Mouse (Mus musculus) midbrain, postnatal 0 days (tissue): ENCODE data around the gene Inppl1. TPM values are rescaled to one million over a fixed set of nuclear protein-coding genes. Genes with fewer than 3 reads are reported as not detected.

Experiments
- ATAC-seq: fragments of 200-750 bp; cut with Nextera tagmentation; 2 replicates; pipeline ENCODE4 v1.8.0; 2017; ENCODE audit warnings: moderate number of reproducible peaks, mild to moderate bottlenecking, moderate TSS enrichment, moderate library complexity; ENCODE audit not compliant: low FRiP score
- DNase-seq: peaks from one replicate; pipeline ENCODE4 v3.0.0-alpha.2; 2015; ENCODE audit warnings: low spot score
- H3K27ac ChIP-seq: fragments of 300-500 bp; sonication (generic); 2 replicates; pipeline ENCODE4 v1.5.1; 2014; ENCODE audit warnings: low read depth, mild to moderate bottlenecking, low read length, mixed read lengths
- H3K27me3 ChIP-seq: fragments of 300-500 bp; sonication (generic); 2 replicates; pipeline ENCODE4 v1.6.1; 2014; ENCODE audit warnings: low read length, control low read depth, mixed read lengths; ENCODE audit not compliant: insufficient read depth
- H3K36me3 ChIP-seq: fragments of 300-500 bp; sonication (generic); 2 replicates; pipeline ENCODE4 v1.6.1; 2014; ENCODE audit warnings: low read length, control low read depth, mixed read lengths; ENCODE audit not compliant: insufficient read depth
- H3K4me1 ChIP-seq: fragments of 300-500 bp; sonication (generic); 2 replicates; pipeline ENCODE4 v1.6.1; 2014; ENCODE audit warnings: mild to moderate bottlenecking, control low read depth, antibody characterized with exemption, low read length, mixed read lengths; ENCODE audit not compliant: insufficient read depth
- H3K4me2 ChIP-seq: fragments of 300-500 bp; sonication (generic); 2 replicates; pipeline ENCODE4 v1.6.1; 2014; ENCODE audit warnings: low read depth, mild to moderate bottlenecking, low read length, mixed read lengths; ENCODE audit not compliant: poor library complexity, severe bottlenecking
- H3K4me3 ChIP-seq: fragments of 300-500 bp; sonication (generic); 2 replicates; pipeline ENCODE4 v1.5.1; 2014; ENCODE audit warnings: low read depth, mild to moderate bottlenecking, low read length, moderate library complexity
- H3K9ac ChIP-seq: fragments of 300-500 bp; sonication (generic); replicated peaks from 2 replicates; pipeline ENCODE4 v1.6.1; 2014; ENCODE audit warnings: mild to moderate bottlenecking, low read length, moderate library complexity, mixed read lengths; ENCODE audit not compliant: poor library complexity, severe bottlenecking
- H3K9me3 ChIP-seq: fragments of 300-500 bp; sonication (generic); 2 replicates; pipeline ENCODE4 v1.6.1; 2016; ENCODE audit warnings: low read length, control low read depth
- CTCF ChIP-seq: IDR thresholded peaks from 2 replicates; pipeline ENCODE4 v1.5.1; 2016; ENCODE audit warnings: antibody characterized with exemption, mild to moderate bottlenecking
- WGBS: fragments of 180-500 bp; shearing (Covaris S2); extraction: QIAGEN DNeasy Blood & Tissue Kit; methylation state at CpG from one replicate; pipeline ENCODE4 v1.1.7; 2014; 5-methylcytosine and 5-hydroxymethylcytosine counted together
- polyA plus RNA-seq: library from polyadenylated mRNA; unstranded; fragments of >200 nt; fragmentation: Nextera tagmentation; extraction: Ambion mirVana; gene quantifications from 2 replicates; pipeline ENCODE4 v1.2.1, GENCODE M21; 2015
- total RNA-seq: library from RNA; depleted of rRNA; stranded (reverse); fragments of >200 nt; gene quantifications from 2 replicates; pipeline ENCODE4 v1.2.3, GENCODE M21; 2014

The Inppl1 gene
- total and polyA plus RNA-seq, 2 experiments from 2014 or later = 8.0 to 21.2 TPM

GRCm38 (mm10) chr7:101830373-101830772, 7.7 kb downstream of the Inppl1 start:
- ATAC-seq (no peak), DNase-seq (no peak)
- Histone ChIP-seq H3K27me3 (no peaks in the 10 kb centered on the region), H3K27ac (no peak overlapping the region), H3K9ac (no peak overlapping the region), H3K4me1 (0 out of 2 replicates have a peak, but pooled peaks cover 3% of the 10 kb centered on the region), H3K4me2 (no peak overlapping the region), H3K4me3 (no peak overlapping the region), H3K9me3 (no peaks in the 10 kb centered on the region), H3K36me3 (peaks cover 6% of the 10 kb centered on the region)
- TF ChIP-seq CTCF = peak; percentile 10; the same call in 1 of the 2 replicates
- WGBS = 97% methylated on average over 3 of the region's 3 CpGs

- Histone ChIP-seq H3K4me3 (no peak overlapping the region), H3K27me3 (peaks cover 41% of the 10 kb centered on the region), H3K9ac (no peak overlapping the region), H3K4me1 (no peaks in the 10 kb centered on the region), H3K36me3 (no peaks in the 10 kb centered on the region; the same call in 1 of the 2 replicates), H3K9me3 (no peaks in the 10 kb centered on the region), H3K27ac (no peak overlapping the region), H3K4me2 (no peak overlapping the region)
- 88% methylated on average over 18 of the region's 18 CpGs for WGBS
- no peak for ATAC-seq
- DNase-seq = no peak
- TF ChIP-seq CTCF = no peak
Measured at GRCm38 (mm10) chr7:101823758-101824630, 14.0 kb downstream of the Inppl1 start.

GRCm38 (mm10) chr7:101822836-101823757, 14.9 kb downstream of the Inppl1 start:
- no peak overlapping the region for H3K4me3 ChIP-seq
- H3K4me2 ChIP-seq = no peak overlapping the region
- no peak overlapping the region for H3K9ac ChIP-seq
- H3K9me3 ChIP-seq = no peaks in the 10 kb centered on the region
- no peaks in the 10 kb centered on the region for H3K4me1 ChIP-seq
- peak; percentile 55 for TF ChIP-seq CTCF
- WGBS = 37% methylated on average over 31 of the region's 32 CpGs
- peaks cover 50% of the 10 kb centered on the region for H3K27me3 ChIP-seq
- DNase-seq (peak; percentile 28), ATAC-seq (no peak)
- no peaks in the 10 kb centered on the region; the same call in 1 of the 2 replicates for H3K36me3 ChIP-seq
- no peak overlapping the region for H3K27ac ChIP-seq

- no peak for TF ChIP-seq CTCF
- H3K4me3 ChIP-seq = peak overlapping the region; percentile 31
- H3K27ac ChIP-seq = no peak overlapping the region
- peaks cover 62% of the 10 kb centered on the region for H3K27me3 ChIP-seq
- ATAC-seq (peak; percentile 52; the same call in 1 of the 2 replicates), DNase-seq (peak; percentile 40)
- no peaks in the 10 kb centered on the region for H3K4me1 ChIP-seq
- H3K9ac ChIP-seq = 0 out of 2 replicates have a peak overlapping the region, but pooled peaks have one; percentile 19
- peak overlapping the region; percentile 48 for H3K4me2 ChIP-seq
- under 1% methylated on average over 59 of the region's 71 CpGs for WGBS
- no peaks in the 10 kb centered on the region for H3K36me3 ChIP-seq
- H3K9me3 ChIP-seq = no peaks in the 10 kb centered on the region
Measured at GRCm38 (mm10) chr7:101821571-101822501, 16.2 kb downstream of the Inppl1 start.
